Mouse (Mus musculus): ENCODE data around the gene Hdgfl2.

Gene Hdgfl2

GRCm38 (mm10) chr17:56078880-56079795 lies at the start of gene Hdgfl2:
TSS of gene Hdgfl2 (plus strand) at chr17:56079634.
- peak; percentile 100 for DNase-seq

- no peak for DNase-seq
These were observed 49.1 kb upstream of the Hdgfl2 start for GRCm38 (mm10) chr17:56030238-56030870.

GRCm38 (mm10) chr17:56030919-56031318 lies 48.5 kb upstream of the Hdgfl2 start:
- DNase-seq: peak; percentile 79

- DNase-seq: no peak
These were observed 48.0 kb upstream of the Hdgfl2 start for GRCm38 (mm10) chr17:56031431-56031830.

GRCm38 (mm10) chr17:56032127-56032733 lies 47.2 kb upstream of the Hdgfl2 start:
- DNase-seq: no peak

- DNase-seq: no peak
These were observed 46.6 kb upstream of the Hdgfl2 start for GRCm38 (mm10) chr17:56032831-56033230.

GRCm38 (mm10) chr17:56034040-56034725 lies 45.3 kb upstream of the Hdgfl2 start:
- DNase-seq: no peak

GRCm38 (mm10) chr17:56034726-56035100 lies 44.7 kb upstream of the Hdgfl2 start:
- DNase-seq: no peak

GRCm38 (mm10) chr17:56035216-56035615 lies 44.2 kb upstream of the Hdgfl2 start:
- no peak for DNase-seq

GRCm38 (mm10) chr17:56036176-56036900 lies 43.1 kb upstream of the Hdgfl2 start, which contains the start of gene Sh3gl1:
TSS of gene Sh3gl1 (minus strand) at chr17:56036635.
- DNase-seq: peak; percentile 99

- DNase-seq: no peak
These were observed 42.5 kb upstream of the Hdgfl2 start for GRCm38 (mm10) chr17:56036901-56037287.

- DNase-seq: no peak
These were observed 40.7 kb upstream of the Hdgfl2 start for GRCm38 (mm10) chr17:56038583-56039261.

- no peak for DNase-seq
These were observed 40.1 kb upstream of the Hdgfl2 start for GRCm38 (mm10) chr17:56039345-56039744.

- peak; percentile 99 for DNase-seq
These were observed 39.2 kb upstream of the Hdgfl2 start, which contains the start of gene Chaf1a for GRCm38 (mm10) chr17:56040030-56040856. TSS of gene Chaf1a (plus strand) at chr17:56040439.

GRCm38 (mm10) chr17:56040857-56041163 lies 38.6 kb upstream of the Hdgfl2 start:
- DNase-seq: no peak

GRCm38 (mm10) chr17:56051369-56051768 lies 28.1 kb upstream of the Hdgfl2 start:
- no peak for DNase-seq

- no peak for DNase-seq
These were observed 24.5 kb upstream of the Hdgfl2 start for GRCm38 (mm10) chr17:56054938-56055337.

- DNase-seq: no peak
These were observed 23.3 kb upstream of the Hdgfl2 start for GRCm38 (mm10) chr17:56055945-56056678.

- no peak for DNase-seq
These were observed 21.9 kb upstream of the Hdgfl2 start for GRCm38 (mm10) chr17:56057381-56058120.
